Mouse (Mus musculus) lung, adult 2 months (tissue): ENCODE measurements around the gene Ptpn11. TPM values are rescaled to one million over a fixed set of nuclear protein-coding genes. Genes with fewer than 3 reads are reported as not detected.

ENCODE experiments used
- DNase-seq: peaks from one replicate; pipeline ENCODE4 v3.0.0; 2022
- H3K4me1 ChIP-seq: fragments of 200-500 bp; 2 replicates; pipeline ENCODE4 v1.6.1; 2011; ENCODE audit warnings: low read length; ENCODE audit not compliant: control insufficient read depth, insufficient read depth
- H3K4me3 ChIP-seq: fragments of 200-500 bp; replicated peaks from 2 replicates; pipeline ENCODE3; 2011; ENCODE audit warnings: low read depth, mild to moderate bottlenecking, control low read depth, low read length; ENCODE audit errors: extremely low read depth
- CTCF ChIP-seq: fragments of 200-500 bp; IDR thresholded peaks from 2 replicates; pipeline ENCODE4 v1.5.1; 2011; ENCODE audit warnings: mild to moderate bottlenecking, low read length, control low read depth; ENCODE audit not compliant: insufficient read depth
- POLR2A ChIP-seq: fragments of 200-500 bp; IDR thresholded peaks from 2 replicates; pipeline ENCODE4 v1.6.1; 2011; ENCODE audit warnings: low read depth, mild to moderate bottlenecking, control low read depth, low read length, borderline replicate concordance; ENCODE audit errors: extremely low read depth
- WGBS: fragments of 180-500 bp; shearing (Covaris S2); methylation state at CpG from one replicate; pipeline ENCODE4 v1.1.7; 2018; 5-methylcytosine and 5-hydroxymethylcytosine counted together
- polyA plus RNA-seq: library from polyadenylated mRNA; depleted of rRNA; stranded (reverse); fragments of >200 nt; gene quantifications from 2 replicates; pipeline ENCODE4 v1.2.3, GENCODE M21; 2012

The Ptpn11 gene
- polyA plus RNA-seq, 1 experiment: 44.4 TPM

DNA sequence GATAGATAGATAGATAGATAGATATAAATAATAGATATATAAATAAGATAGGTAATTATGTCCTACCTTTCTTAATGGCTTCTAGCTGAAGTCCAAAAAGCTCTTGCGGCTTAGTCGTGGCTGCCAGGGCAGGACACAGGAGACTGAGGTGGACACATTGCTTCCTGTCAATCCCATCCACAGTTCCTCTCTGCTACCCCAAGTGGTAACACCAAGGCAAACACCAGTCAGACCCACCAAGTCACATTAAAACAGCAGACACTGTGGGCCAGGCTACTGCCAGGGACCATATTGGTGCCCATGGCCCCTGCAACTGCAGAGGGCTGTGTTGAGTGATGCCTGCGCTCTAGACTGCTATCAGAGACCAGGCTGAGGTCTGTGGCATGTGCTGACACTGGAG lies 69.2 kb downstream of the Ptpn11 start:
- no peaks in the 10 kb centered on the region for H3K4me1 ChIP-seq
- DNase-seq: no peak
- H3K4me3 ChIP-seq: no peak overlapping the region
- WGBS: 82% methylated on average over 3 of the region's 3 CpGs
- no peak for TF ChIP-seq CTCF
- no peak for TF ChIP-seq POLR2A

- Histone ChIP-seq H3K4me1 (no peaks in the 10 kb centered on the region), H3K4me3 (no peak overlapping the region)
- WGBS: 60% methylated on average over 13 of the region's 13 CpGs
- no peak for TF ChIP-seq POLR2A
- no peak for DNase-seq
Measured at GRCm38 (mm10) chr5:121119331-121120034, 71.7 kb downstream of the Ptpn11 start.

GRCm38 (mm10) chr5:121118345-121118744 lies 72.9 kb downstream of the Ptpn11 start:
- Histone ChIP-seq H3K4me1 (no peaks in the 10 kb centered on the region), H3K4me3 (no peak overlapping the region)
- TF ChIP-seq CTCF (no peak), POLR2A (no peak)
- DNase-seq: no peak
- WGBS: 38% methylated on average over 4 of the region's 4 CpGs

DNA sequence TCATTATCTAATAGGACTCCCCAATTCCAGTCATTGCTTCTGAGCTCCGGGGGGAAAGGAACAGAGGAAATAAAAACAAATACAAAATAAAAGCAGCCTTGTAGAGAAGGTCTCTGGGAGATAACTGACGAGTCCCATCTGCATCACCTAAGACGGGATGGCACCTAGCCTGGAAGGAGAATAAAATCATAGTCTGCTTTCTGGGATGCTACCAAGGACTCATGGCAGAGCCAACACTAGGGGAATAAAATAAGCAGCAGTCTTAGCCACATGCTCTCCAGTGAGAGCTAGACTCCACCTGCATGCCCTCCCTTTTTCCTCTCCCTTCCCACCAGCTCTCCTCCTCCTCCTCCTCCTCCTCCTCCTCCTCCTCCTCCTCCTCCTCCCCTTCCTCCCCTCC lies 74.3 kb downstream of the Ptpn11 start:
- Histone ChIP-seq H3K4me1 (no peaks in the 10 kb centered on the region), H3K4me3 (no peak overlapping the region)
- no peak for DNase-seq
- WGBS: 47% methylated on average over 3 of the region's 3 CpGs
- TF ChIP-seq CTCF: no peak
- TF ChIP-seq POLR2A: no peak

GRCm38 (mm10) chr5:121115391-121116157 lies 75.6 kb downstream of the Ptpn11 start:
- no peak overlapping the region for H3K4me3 ChIP-seq
- WGBS: 64% methylated on average over 8 of the region's 8 CpGs
- TF ChIP-seq POLR2A (no peak), CTCF (no peak)
- no peaks in the 10 kb centered on the region for H3K4me1 ChIP-seq
- DNase-seq: no peak

- 58% methylated on average over 14 of the region's 14 CpGs for WGBS
- Histone ChIP-seq H3K4me3 (no peak overlapping the region), H3K4me1 (no peaks in the 10 kb centered on the region)
- no peak for DNase-seq
- TF ChIP-seq CTCF: no peak
- TF ChIP-seq POLR2A: no peak
Measured at GRCm38 (mm10) chr5:121114151-121114550, 77.0 kb downstream of the Ptpn11 start.

- DNase-seq: no peak
- H3K4me1 ChIP-seq: no peaks in the 10 kb centered on the region
- 66% methylated on average over 5 of the region's 5 CpGs for WGBS
- TF ChIP-seq CTCF (no peak), POLR2A (no peak)
- no peak overlapping the region for H3K4me3 ChIP-seq
Measured at GRCm38 (mm10) chr5:121112390-121112789, 78.8 kb downstream of the Ptpn11 start.

DNA sequence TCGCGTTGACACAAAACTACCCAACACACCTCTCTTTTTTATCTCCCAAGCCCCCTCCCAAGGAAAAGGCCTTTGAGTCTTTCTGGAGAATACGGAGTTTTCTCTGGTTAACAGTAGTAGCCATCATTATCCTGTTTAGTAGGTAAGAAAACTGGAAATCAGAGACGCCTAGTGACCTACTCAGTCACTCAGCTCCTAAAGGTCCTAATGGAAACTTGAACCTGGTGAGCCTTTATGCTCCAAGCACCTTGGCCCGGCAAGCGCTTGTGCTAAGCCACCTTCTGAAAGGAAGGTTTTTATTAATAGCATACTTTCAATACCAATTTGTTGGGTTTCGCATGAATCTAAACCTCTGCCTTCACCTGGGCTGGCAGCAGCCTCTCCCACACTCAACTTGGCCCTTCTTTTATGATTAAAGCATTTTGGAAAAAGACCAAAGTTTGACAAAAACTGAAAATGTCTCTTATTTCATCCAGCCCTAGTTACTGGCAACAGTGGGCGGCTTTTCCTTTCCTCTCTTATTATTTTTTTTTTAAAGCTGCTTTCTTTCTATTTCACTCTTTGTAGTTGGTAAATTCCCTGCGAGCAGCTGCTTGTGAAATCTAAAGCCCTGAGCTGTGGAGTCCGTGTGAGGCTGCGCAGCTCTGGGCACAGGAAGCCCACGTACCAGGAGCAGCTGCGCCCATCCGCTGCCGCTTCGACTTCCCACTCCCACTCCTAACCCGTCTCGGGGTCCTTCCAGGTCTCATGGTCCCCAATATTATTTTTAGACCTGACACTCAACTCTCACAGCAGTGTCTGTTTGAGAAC lies 79.9 kb downstream of the Ptpn11 start:
- H3K4me3 ChIP-seq: no peak overlapping the region
- 84% methylated on average over 18 of the region's 18 CpGs for WGBS
- H3K4me1 ChIP-seq: no peaks in the 10 kb centered on the region
- TF ChIP-seq CTCF: no peak
- TF ChIP-seq POLR2A: no peak
- DNase-seq: no peak

GRCm38 (mm10) chr5:121109185-121109584 lies 82.0 kb downstream of the Ptpn11 start:
- TF ChIP-seq CTCF (no peak), POLR2A (no peak)
- WGBS: 61% methylated on average over 7 of the region's 7 CpGs
- Histone ChIP-seq H3K4me3 (no peak overlapping the region), H3K4me1 (no peaks in the 10 kb centered on the region)
- no peak for DNase-seq
